Mouse (Mus musculus) stomach, embryonic 15.5 days (tissue): Measurements from ENCODE around the gene Slc6a17. TPM values are rescaled to one million over a fixed set of nuclear protein-coding genes. Genes with fewer than 3 reads are reported as not detected.

ENCODE experiments used
- ATAC-seq: fragments of 200-750 bp; cut with Nextera tagmentation; 2 replicates; pipeline ENCODE4 v1.8.0; 2017; ENCODE audit warnings: low read depth, moderate number of reproducible peaks, moderate TSS enrichment; ENCODE audit not compliant: insufficient read depth, low FRiP score
- H3K27ac ChIP-seq: fragments of 300-500 bp; sonication (generic); 2 replicates; pipeline ENCODE4 v1.5.1; 2015; ENCODE audit warnings: mild to moderate bottlenecking, inconsistent platforms
- H3K27me3 ChIP-seq: fragments of 300-500 bp; sonication (generic); replicated peaks from 2 replicates; pipeline ENCODE4 v1.6.1; 2015; ENCODE audit warnings: inconsistent platforms
- H3K36me3 ChIP-seq: fragments of 300-500 bp; sonication (generic); 2 replicates; pipeline ENCODE4 v1.6.1; 2015; ENCODE audit warnings: inconsistent platforms
- H3K4me1 ChIP-seq: fragments of 300-500 bp; sonication (generic); 2 replicates; pipeline ENCODE4 v1.6.1; 2015; ENCODE audit warnings: inconsistent platforms
- H3K4me2 ChIP-seq: fragments of 300-500 bp; sonication (generic); 2 replicates; pipeline ENCODE4 v1.6.1; 2015; ENCODE audit warnings: mild to moderate bottlenecking, inconsistent platforms
- H3K4me3 ChIP-seq: fragments of 300-500 bp; sonication (generic); replicated peaks from 2 replicates; pipeline ENCODE4 v1.5.1; 2015; ENCODE audit warnings: inconsistent platforms
- H3K9ac ChIP-seq: fragments of 300-500 bp; sonication (generic); 2 replicates; pipeline ENCODE4 v1.6.1; 2015; ENCODE audit warnings: inconsistent platforms
- H3K9me3 ChIP-seq: fragments of 300-500 bp; sonication (generic); 2 replicates; pipeline ENCODE4 v1.6.1; 2016; ENCODE audit warnings: inconsistent platforms
- WGBS: fragments of 180-500 bp; shearing (Covaris S2); methylation state at CpG from one replicate; pipeline ENCODE4 v1.1.7; 2015; 5-methylcytosine and 5-hydroxymethylcytosine counted together
- polyA plus RNA-seq: library from polyadenylated mRNA; unstranded; fragments of >200 nt; fragmentation: Nextera tagmentation; extraction: Ambion mirVana; gene quantifications from 2 replicates; pipeline ENCODE4 v1.2.1, GENCODE M21; 2015

The Slc6a17 gene
- polyA plus RNA-seq, 1 experiment from 2014 or later, result 2.8 TPM

- no peak overlapping the region for H3K4me3 ChIP-seq
- H3K4me2 ChIP-seq, result no peak overlapping the region
- H3K27me3 ChIP-seq, result no peaks in the 10 kb centered on the region; the same call in 1 of the 2 replicates
- no peak for ATAC-seq
- 69% methylated on average over 8 of the region's 8 CpGs for WGBS
- H3K4me1 ChIP-seq, result no peaks in the 10 kb centered on the region
- H3K9ac ChIP-seq, result no peak overlapping the region
- H3K36me3 ChIP-seq, result no peaks in the 10 kb centered on the region
- H3K27ac ChIP-seq, result no peak overlapping the region
- H3K9me3 ChIP-seq, result no peaks in the 10 kb centered on the region
Measured at GRCm38 (mm10) chr3:107543158-107544080, 25.6 kb upstream of the Slc6a17 start.

- WGBS, result 59% methylated on average over 4 of the region's 4 CpGs
- H3K36me3 ChIP-seq, result no peaks in the 10 kb centered on the region
- no peak overlapping the region for H3K9ac ChIP-seq
- no peak overlapping the region for H3K4me3 ChIP-seq
- no peak overlapping the region for H3K27ac ChIP-seq
- H3K9me3 ChIP-seq, result no peaks in the 10 kb centered on the region
- no peak for ATAC-seq
- no peaks in the 10 kb centered on the region; the same call in 1 of the 2 replicates for H3K27me3 ChIP-seq
- H3K4me1 ChIP-seq, result no peaks in the 10 kb centered on the region
- no peak overlapping the region for H3K4me2 ChIP-seq
Measured at GRCm38 (mm10) chr3:107542584-107542983, 24.8 kb upstream of the Slc6a17 start.

GRCm38 (mm10) chr3:107537504-107537889, 19.7 kb upstream of the Slc6a17 start:
- Histone ChIP-seq H3K4me3 (peak overlapping the region; percentile 13; the same call in 1 of the 2 replicates), H3K9me3 (no peaks in the 10 kb centered on the region), H3K9ac (no peak overlapping the region), H3K27me3 (no peaks in the 10 kb centered on the region; the same call in 1 of the 2 replicates), H3K4me2 (peak overlapping the region; percentile 52), H3K4me1 (peaks cover 6% of the 10 kb centered on the region; the same call in 1 of the 2 replicates), H3K36me3 (no peaks in the 10 kb centered on the region), H3K27ac (no peak overlapping the region)
- WGBS, result 23% methylated on average over 8 of the region's 8 CpGs
- ATAC-seq, result no peak

- no peaks in the 10 kb centered on the region; the same call in 1 of the 2 replicates for H3K27me3 ChIP-seq
Measured at GRCm38 (mm10) chr3:107536810-107537503, 19.1 kb upstream of the Slc6a17 start.

GRCm38 (mm10) chr3:107534951-107535350, 17.1 kb upstream of the Slc6a17 start:
- Histone ChIP-seq H3K9ac (no peak overlapping the region), H3K4me2 (no peak overlapping the region), H3K4me3 (no peak overlapping the region), H3K27me3 (no peaks in the 10 kb centered on the region; the same call in 1 of the 2 replicates), H3K27ac (no peak overlapping the region), H3K4me1 (peaks cover 6% of the 10 kb centered on the region; the same call in 1 of the 2 replicates), H3K9me3 (no peaks in the 10 kb centered on the region), H3K36me3 (no peaks in the 10 kb centered on the region)
- 86% methylated on average over 7 of the region's 7 CpGs for WGBS
- no peak for ATAC-seq

More at GRCm38 (mm10) chr3:107536810-107537503, 19.1 kb upstream of the Slc6a17 start:
- ATAC-seq, result peak; percentile 35; the same call in 1 of the 2 replicates
- Histone ChIP-seq H3K4me2 (peak overlapping the region; percentile 52), H3K36me3 (no peaks in the 10 kb centered on the region), H3K27ac (no peak overlapping the region), H3K4me3 (peak overlapping the region; percentile 13; the same call in 1 of the 2 replicates), H3K4me1 (peaks cover 6% of the 10 kb centered on the region; the same call in 1 of the 2 replicates), H3K9ac (no peak overlapping the region), H3K9me3 (no peaks in the 10 kb centered on the region)
- 5% methylated on average over 17 of the region's 17 CpGs for WGBS

GRCm38 (mm10) chr3:107533532-107533931, 15.7 kb upstream of the Slc6a17 start:
- no peak overlapping the region for H3K9ac ChIP-seq
- H3K27me3 ChIP-seq, result no peaks in the 10 kb centered on the region
- no peak for ATAC-seq
- H3K36me3 ChIP-seq, result no peaks in the 10 kb centered on the region
- WGBS, result 55% methylated on average over 4 of the region's 4 CpGs
- peaks cover 6% of the 10 kb centered on the region; the same call in 1 of the 2 replicates for H3K4me1 ChIP-seq
- no peak overlapping the region for H3K4me3 ChIP-seq
- H3K4me2 ChIP-seq, result no peak overlapping the region
- no peaks in the 10 kb centered on the region for H3K9me3 ChIP-seq
- H3K27ac ChIP-seq, result no peak overlapping the region

GRCm38 (mm10) chr3:107530581-107530980, 12.8 kb upstream of the Slc6a17 start:
- Histone ChIP-seq H3K27ac (no peak overlapping the region), H3K4me2 (no peak overlapping the region), H3K36me3 (no peaks in the 10 kb centered on the region), H3K27me3 (no peaks in the 10 kb centered on the region), H3K4me3 (no peak overlapping the region), H3K9ac (no peak overlapping the region), H3K4me1 (no peaks in the 10 kb centered on the region), H3K9me3 (no peaks in the 10 kb centered on the region)
- no peak for ATAC-seq
- 72% methylated on average over 5 of the region's 5 CpGs for WGBS

- Histone ChIP-seq H3K27me3 (no peaks in the 10 kb centered on the region), H3K36me3 (no peaks in the 10 kb centered on the region), H3K9me3 (no peaks in the 10 kb centered on the region), H3K27ac (no peak overlapping the region), H3K4me1 (no peaks in the 10 kb centered on the region), H3K9ac (no peak overlapping the region), H3K4me3 (no peak overlapping the region), H3K4me2 (no peak overlapping the region)
- no peak for ATAC-seq
- WGBS, result 70% methylated on average over 5 of the region's 5 CpGs
Measured at GRCm38 (mm10) chr3:107529182-107529581, 11.4 kb upstream of the Slc6a17 start.

GRCm38 (mm10) chr3:107528401-107529118, 10.7 kb upstream of the Slc6a17 start:
- WGBS, result 30% methylated on average over 9 of the region's 9 CpGs
- no peak for ATAC-seq
- H3K27me3 ChIP-seq, result no peaks in the 10 kb centered on the region
- H3K4me3 ChIP-seq, result no peak overlapping the region
- H3K9me3 ChIP-seq, result no peaks in the 10 kb centered on the region
- H3K4me1 ChIP-seq, result no peaks in the 10 kb centered on the region
- H3K27ac ChIP-seq, result no peak overlapping the region
- no peak overlapping the region for H3K4me2 ChIP-seq
- no peaks in the 10 kb centered on the region for H3K36me3 ChIP-seq
- H3K9ac ChIP-seq, result no peak overlapping the region

GRCm38 (mm10) chr3:107524547-107524946, 6.7 kb upstream of the Slc6a17 start:
- Histone ChIP-seq H3K4me2 (no peak overlapping the region), H3K27me3 (0 out of 2 replicates have a peak, but pooled peaks cover 7% of the 10 kb centered on the region), H3K4me3 (no peak overlapping the region), H3K9me3 (no peaks in the 10 kb centered on the region), H3K36me3 (no peaks in the 10 kb centered on the region), H3K4me1 (no peaks in the 10 kb centered on the region), H3K27ac (no peak overlapping the region), H3K9ac (no peak overlapping the region)
- WGBS, result 73% methylated on average over 6 of the region's 6 CpGs
- no peak for ATAC-seq

GRCm38 (mm10) chr3:107520931-107521330, 3.1 kb upstream of the Slc6a17 start:
- no peak for ATAC-seq
- H3K27me3 ChIP-seq, result peaks cover 33% of the 10 kb centered on the region
- 73% methylated on average over 5 of the region's 5 CpGs for WGBS

More at GRCm38 (mm10) chr3:107520931-107521330, 3.1 kb upstream of the Slc6a17 start:
- H3K36me3 ChIP-seq, result no peaks in the 10 kb centered on the region
- no peak overlapping the region for H3K4me3 ChIP-seq
- H3K4me1 ChIP-seq, result 0 out of 2 replicates have a peak, but pooled peaks cover 9% of the 10 kb centered on the region
- H3K27ac ChIP-seq, result no peak overlapping the region
- no peak overlapping the region for H3K4me2 ChIP-seq
- H3K9me3 ChIP-seq, result no peaks in the 10 kb centered on the region
- no peak overlapping the region for H3K9ac ChIP-seq
